Mouse (Mus musculus) kidney, embryonic 14.5 days (tissue): ENCODE results near the gene Faah. TPM values are rescaled to one million over a fixed set of nuclear protein-coding genes. Genes with fewer than 3 reads are reported as not detected.

Experiments
- ATAC-seq: fragments of 200-750 bp; cut with Nextera tagmentation; 2 replicates; pipeline ENCODE4 v1.8.0; 2017; ENCODE audit warnings: moderate number of reproducible peaks, mild to moderate bottlenecking, moderate TSS enrichment, moderate library complexity; ENCODE audit not compliant: low FRiP score, low TSS enrichment
- H3K27ac ChIP-seq: fragments of 300-500 bp; sonication (generic); 2 replicates; pipeline ENCODE4 v1.5.1; 2014; ENCODE audit warnings: low read depth, mild to moderate bottlenecking, low read length, moderate library complexity, mixed read lengths
- H3K27me3 ChIP-seq: fragments of 300-500 bp; sonication (generic); 2 replicates; pipeline ENCODE4 v1.6.1; 2014; ENCODE audit warnings: mild to moderate bottlenecking, low read length; ENCODE audit not compliant: control insufficient read depth, insufficient read depth
- H3K36me3 ChIP-seq: fragments of 300-500 bp; sonication (generic); 2 replicates; pipeline ENCODE4 v1.6.1; 2014; ENCODE audit warnings: low read length, mixed read lengths; ENCODE audit not compliant: control insufficient read depth, insufficient read depth
- H3K4me1 ChIP-seq: fragments of 300-500 bp; sonication (generic); 2 replicates; pipeline ENCODE4 v1.6.1; 2014; ENCODE audit warnings: low read length, mixed read lengths; ENCODE audit not compliant: control insufficient read depth, insufficient read depth
- H3K4me2 ChIP-seq: fragments of 300-500 bp; sonication (generic); replicated peaks from 2 replicates; pipeline ENCODE4 v1.6.1; 2014; ENCODE audit warnings: low read depth, mild to moderate bottlenecking, low read length
- H3K4me3 ChIP-seq: fragments of 300-500 bp; sonication (generic); 2 replicates; pipeline ENCODE4 v1.5.1; 2014; ENCODE audit warnings: mild to moderate bottlenecking, low read length
- H3K9ac ChIP-seq: fragments of 300-500 bp; sonication (generic); 2 replicates; pipeline ENCODE4 v1.6.1; 2014; ENCODE audit warnings: low read depth, mild to moderate bottlenecking, low read length, moderate library complexity
- H3K9me3 ChIP-seq: fragments of 300-500 bp; sonication (generic); 2 replicates; pipeline ENCODE4 v1.6.1; 2016; ENCODE audit warnings: low read length; ENCODE audit not compliant: control insufficient read depth
- WGBS: fragments of 180-500 bp; shearing (Covaris S2); extraction: QIAGEN DNeasy Blood & Tissue Kit; methylation state at CpG from one replicate; pipeline ENCODE4 v1.1.7; 2014; 5-methylcytosine and 5-hydroxymethylcytosine counted together
- polyA plus RNA-seq: library from polyadenylated mRNA; unstranded; fragments of >200 nt; fragmentation: Nextera tagmentation; extraction: Ambion mirVana; gene quantifications from 2 replicates; pipeline ENCODE4 v1.2.1, GENCODE M21; 2014

Gene Faah
- polyA plus RNA-seq, 1 experiment from 2014 or later = 8.7 TPM

DNA sequence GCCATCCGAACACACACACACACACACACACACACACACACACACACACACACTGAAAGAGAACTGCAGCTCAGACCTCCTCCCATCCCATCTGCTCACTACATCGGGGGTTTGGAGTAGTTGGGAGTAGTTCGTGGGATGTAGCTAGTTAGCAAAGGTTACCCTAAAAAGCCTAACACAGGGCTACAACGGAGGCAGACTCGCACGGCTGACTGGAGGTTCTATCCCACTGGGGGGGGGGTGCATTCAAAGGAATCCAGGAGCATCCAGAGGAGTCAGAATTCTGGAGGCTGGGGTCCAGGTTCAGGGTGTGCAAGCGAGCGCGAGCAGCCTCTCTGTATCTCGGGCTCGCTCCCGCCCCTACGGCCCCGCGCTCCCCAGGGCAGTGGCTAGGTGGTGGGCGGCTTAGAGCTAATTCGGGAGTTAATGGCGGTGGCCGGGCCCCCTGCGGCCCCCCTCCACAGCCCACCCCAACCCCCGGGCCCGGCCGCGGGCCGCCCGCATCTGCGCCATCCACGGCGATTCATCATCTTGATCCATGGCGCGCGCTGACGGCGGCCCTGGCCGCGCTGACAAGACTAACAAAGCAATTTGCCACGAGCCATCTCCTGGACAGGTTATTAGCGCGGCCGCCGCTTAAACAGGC is 73.9 kb downstream of the Faah start:
- Histone ChIP-seq H3K27me3 (peaks cover 95% of the 10 kb centered on the region), H3K27ac (no peak overlapping the region), H3K4me3 (peak overlapping the region; percentile 10; the same call in 1 of the 2 replicates), H3K9me3 (no peaks in the 10 kb centered on the region), H3K36me3 (no peaks in the 10 kb centered on the region), H3K4me1 (peaks cover 5% of the 10 kb centered on the region), H3K4me2 (no peak overlapping the region; the same call in 1 of the 2 replicates), H3K9ac (no peak overlapping the region)
- ATAC-seq = no peak
- WGBS = under 1% methylated on average over 41 of the region's 41 CpGs

DNA sequence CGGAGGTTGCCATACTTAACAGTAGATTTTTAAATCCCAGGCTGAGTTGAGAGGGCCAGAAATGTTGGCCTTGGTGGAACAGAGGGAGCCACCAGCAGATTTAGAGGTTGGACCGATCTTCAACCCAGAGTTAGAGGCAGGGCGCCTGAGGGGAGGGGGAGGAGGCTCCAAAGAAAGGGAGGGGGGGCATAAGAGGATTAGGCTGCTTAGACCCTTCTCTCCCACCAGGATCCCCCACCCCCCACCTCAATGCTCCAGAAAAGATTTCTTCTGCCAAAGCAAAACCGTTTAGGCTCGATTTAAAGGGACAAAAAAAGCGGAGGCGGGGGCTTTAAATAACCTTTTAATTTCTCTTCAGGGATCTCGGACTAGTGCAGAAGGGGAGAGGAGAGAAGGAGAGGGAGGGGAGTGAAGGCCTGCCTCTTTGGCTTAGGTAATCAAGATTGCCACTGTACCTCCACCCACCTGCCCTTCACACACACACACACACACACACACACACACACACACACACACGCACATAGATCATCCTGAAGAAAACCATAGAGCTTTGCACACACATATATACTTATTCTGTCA is 76.4 kb downstream of the Faah start:
- 6% methylated on average over 9 of the region's 9 CpGs for WGBS

DNA sequence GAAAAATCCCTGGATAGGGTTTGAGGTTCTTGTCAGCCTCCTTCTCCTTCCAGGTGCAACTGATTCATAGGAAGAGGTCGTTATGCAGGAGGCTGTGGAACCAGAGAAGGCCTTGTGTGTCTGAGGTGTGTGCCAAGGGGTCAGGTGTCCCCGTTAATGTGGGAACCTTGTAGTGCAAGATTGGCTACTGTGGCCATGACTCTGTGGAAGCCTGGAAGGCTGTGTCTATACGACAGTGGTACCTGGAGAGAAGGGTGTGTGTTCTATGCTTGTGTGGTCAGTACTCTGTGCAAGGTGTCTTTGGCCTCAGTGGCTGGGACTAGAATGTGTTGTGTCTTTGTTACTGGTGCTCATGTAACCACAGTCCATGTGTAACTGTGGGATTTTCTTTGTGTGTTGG is 77.0 kb downstream of the Faah start:
- no peaks in the 10 kb centered on the region for H3K36me3 ChIP-seq
- 3% methylated on average over 3 of the region's 3 CpGs for WGBS
- H3K9ac ChIP-seq = no peak overlapping the region
- no peaks in the 10 kb centered on the region for H3K9me3 ChIP-seq
- no peak overlapping the region for H3K27ac ChIP-seq
- ATAC-seq = no peak
- peaks cover 99% of the 10 kb centered on the region for H3K27me3 ChIP-seq
- H3K4me1 ChIP-seq = peaks cover 7% of the 10 kb centered on the region
- H3K4me3 ChIP-seq = no peak overlapping the region
- no peak overlapping the region for H3K4me2 ChIP-seq

More for the DNA sequence above, 76.4 kb downstream of the Faah start:
- H3K9ac ChIP-seq = no peak overlapping the region
- no peaks in the 10 kb centered on the region for H3K36me3 ChIP-seq
- H3K4me1 ChIP-seq = peaks cover 7% of the 10 kb centered on the region
- no peak overlapping the region for H3K27ac ChIP-seq
- H3K9me3 ChIP-seq = no peaks in the 10 kb centered on the region
- peaks cover 99% of the 10 kb centered on the region for H3K27me3 ChIP-seq
- ATAC-seq = no peak
- no peak overlapping the region for H3K4me2 ChIP-seq
- H3K4me3 ChIP-seq = no peak overlapping the region

DNA sequence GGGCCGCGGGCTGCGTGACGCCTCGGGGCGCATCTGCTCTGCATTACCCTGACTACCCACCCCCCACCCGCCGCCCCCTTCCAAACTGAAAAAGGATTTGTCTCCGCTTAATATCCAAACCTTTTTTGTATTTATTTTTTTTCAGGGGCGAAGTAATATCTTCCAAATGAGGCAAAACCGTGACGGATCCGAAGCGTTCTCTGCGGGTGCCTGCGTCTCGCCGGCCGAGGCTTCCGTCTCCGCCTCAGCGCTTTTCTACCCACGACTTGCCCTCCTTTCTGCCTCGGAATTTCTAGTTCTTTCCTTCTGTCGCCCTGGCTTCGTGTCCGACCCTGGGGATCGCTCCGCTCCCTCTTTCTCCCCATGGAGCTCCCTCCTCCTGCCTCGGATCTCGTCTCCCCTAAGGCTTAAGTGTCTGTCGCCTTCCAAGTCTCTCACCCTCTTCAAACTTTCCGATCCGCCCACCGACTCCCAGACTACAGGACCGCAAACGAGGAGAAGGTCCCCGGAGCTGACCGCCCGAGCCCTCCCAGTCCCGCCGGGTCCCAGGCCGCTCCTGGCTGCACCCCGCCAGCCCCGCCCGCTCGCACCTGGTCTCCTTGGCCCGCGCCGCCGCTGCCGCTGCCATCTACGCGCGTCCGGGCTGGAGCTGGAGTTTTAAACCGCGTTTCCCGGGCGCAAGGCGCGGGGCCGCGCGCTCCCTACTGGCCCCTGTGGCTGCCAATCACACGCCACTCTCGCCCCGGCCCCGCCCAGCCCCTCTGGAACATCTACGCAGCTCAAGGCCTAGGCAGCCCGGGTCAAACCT is 78.2 kb downstream of the Faah start, which contains the start of gene Dmbx1:
TSS of gene Dmbx1 (minus strand) at position 632 of the 808 bp plus-strand sequence.
- H3K27me3 ChIP-seq = peaks cover 99% of the 10 kb centered on the region
- no peaks in the 10 kb centered on the region for H3K36me3 ChIP-seq
- H3K9ac ChIP-seq = no peak within 1 kb of the TSS
- WGBS = under 1% methylated on average over 69 of the region's 71 CpGs
- H3K27ac ChIP-seq = no peak within 1 kb of the TSS
- H3K4me1 ChIP-seq = peaks cover 7% of the 10 kb centered on the region
- peak within 1 kb of the TSS; percentile 56 for H3K4me2 ChIP-seq
- ATAC-seq = peak; percentile 8
- peak within 1 kb of the TSS; percentile 35 for H3K4me3 ChIP-seq
- no peaks in the 10 kb centered on the region for H3K9me3 ChIP-seq

DNA sequence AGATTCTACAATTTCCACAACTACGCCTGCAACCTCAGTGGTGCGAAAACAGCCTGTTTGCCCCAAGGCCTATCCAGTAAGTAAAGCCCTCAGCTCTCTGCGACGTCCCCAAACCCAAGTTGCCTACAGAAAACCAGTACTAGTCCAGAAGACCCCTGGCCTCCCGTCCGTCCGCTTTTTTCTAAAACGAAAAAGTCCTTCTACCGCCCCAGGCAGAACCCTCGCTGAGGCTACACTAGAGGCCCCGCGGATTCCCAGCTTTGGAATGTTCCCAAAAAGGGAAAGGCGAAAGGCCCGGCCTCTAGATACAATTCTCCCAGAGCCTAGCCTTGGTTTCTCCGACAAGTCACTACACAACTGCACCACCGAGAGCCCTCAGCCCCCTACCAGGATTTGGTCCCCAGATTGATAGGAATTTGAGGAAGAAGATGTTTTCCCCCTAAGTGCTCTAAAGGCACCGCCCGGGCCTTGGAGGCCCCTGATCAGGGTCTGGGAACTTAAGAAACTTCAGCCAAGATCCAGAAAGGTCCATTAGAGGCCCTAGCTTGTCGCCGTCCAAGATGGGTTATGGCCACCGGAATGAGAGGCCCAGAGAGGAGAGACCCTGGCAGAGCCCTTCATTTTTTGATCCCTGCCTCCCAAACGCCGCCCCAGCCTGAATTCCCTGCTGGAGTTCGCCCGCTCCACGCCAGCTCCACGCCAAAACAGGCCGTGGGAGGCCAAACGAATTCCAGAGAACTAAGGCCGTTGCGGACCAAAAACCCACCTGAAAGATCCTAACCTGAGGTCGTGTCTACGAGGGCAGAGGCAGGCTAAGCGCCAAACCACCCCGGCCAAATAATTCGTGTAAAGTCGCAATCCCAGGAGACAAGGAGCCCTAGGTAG is 79.2 kb downstream of the Faah start:
- H3K36me3 ChIP-seq = no peaks in the 10 kb centered on the region
- H3K27ac ChIP-seq = no peak overlapping the region
- no peaks in the 10 kb centered on the region for H3K9me3 ChIP-seq
- no peak overlapping the region for H3K4me2 ChIP-seq
- H3K27me3 ChIP-seq = peaks cover 100% of the 10 kb centered on the region
- H3K9ac ChIP-seq = no peak overlapping the region
- WGBS = 2% methylated on average over 37 of the region's 37 CpGs
- ATAC-seq = no peak
- peak overlapping the region; percentile 35; the same call in 1 of the 2 replicates for H3K4me3 ChIP-seq
- H3K4me1 ChIP-seq = peaks cover 7% of the 10 kb centered on the region

- Histone ChIP-seq H3K27me3 (peaks cover 100% of the 10 kb centered on the region), H3K27ac (no peak overlapping the region), H3K36me3 (no peaks in the 10 kb centered on the region), H3K9ac (no peak overlapping the region), H3K9me3 (no peaks in the 10 kb centered on the region), H3K4me3 (no peak overlapping the region), H3K4me2 (no peak overlapping the region), H3K4me1 (peaks cover 7% of the 10 kb centered on the region)
- 1% methylated on average over 19 of the region's 19 CpGs for WGBS
- no peak for ATAC-seq
These were observed 80.4 kb downstream of the Faah start for GRCm38 (mm10) chr4:115937061-115937976.

GRCm38 (mm10) chr4:115936646-115937045 is 81.1 kb downstream of the Faah start:
- Histone ChIP-seq H3K36me3 (no peaks in the 10 kb centered on the region), H3K9me3 (no peaks in the 10 kb centered on the region), H3K27ac (no peak overlapping the region), H3K4me2 (no peak overlapping the region), H3K27me3 (peaks cover 100% of the 10 kb centered on the region), H3K4me1 (peaks cover 7% of the 10 kb centered on the region), H3K4me3 (no peak overlapping the region), H3K9ac (no peak overlapping the region)
- under 1% methylated on average over 20 of the region's 20 CpGs for WGBS
- no peak for ATAC-seq
